Mouse (Mus musculus) spleen, adult 18-20 months (tissue): ENCODE data around the gene Sec24c.
"Not testable (repeated sequence)": the region's sequence is repeated elsewhere in the genome, so short reads cannot be mapped to it uniquely, and the experiment has no call there.

Experiments used
- DNase-seq, 2 experiments: peaks; one replicate each; pipeline ENCODE4 v3.0.0; 2022; ENCODE audit warnings: mixed read lengths in 2 of 2

The Sec24c gene

DNA sequence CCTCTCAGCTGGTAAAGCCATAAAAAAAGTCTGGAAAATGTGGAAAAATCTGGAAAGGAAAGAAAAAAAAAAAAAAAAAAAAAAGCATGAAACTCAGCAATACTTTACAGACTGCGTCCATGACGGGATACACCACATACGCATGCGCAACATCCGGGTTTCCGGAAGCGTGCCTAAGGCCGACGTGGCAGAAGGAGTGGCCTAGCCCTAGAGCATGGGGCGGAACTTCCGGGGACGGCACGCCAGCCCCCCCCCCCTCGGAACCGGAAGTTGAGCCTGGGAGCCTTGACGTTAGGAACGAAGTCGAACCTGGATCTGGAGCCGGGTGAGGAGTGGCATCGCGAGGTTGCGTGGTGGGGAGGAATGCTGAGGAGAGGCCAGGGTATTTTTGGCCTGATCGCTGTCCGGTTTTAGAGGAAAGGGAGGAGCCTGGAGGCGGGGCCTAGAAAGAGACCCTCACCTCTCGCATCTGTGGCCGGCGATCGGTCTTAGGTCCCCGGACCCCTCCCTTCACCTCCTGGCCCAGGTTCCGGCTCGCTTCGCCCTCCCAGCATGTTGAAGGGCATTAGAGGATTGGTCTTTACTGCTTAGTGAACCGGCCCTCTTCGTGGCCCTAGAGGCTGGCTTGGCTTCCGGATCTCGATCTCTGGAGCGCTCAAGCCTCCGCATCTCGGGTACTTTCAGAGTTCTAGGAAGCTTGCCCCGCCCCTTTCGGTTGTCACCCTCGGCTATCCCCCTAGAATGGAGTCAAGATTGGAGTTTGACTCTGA is at the start of gene Sec24c:
Sec24c (plus strand) TSS at position 245 of the 770 bp plus-strand sequence.
- peak; percentile 93 to 94 for DNase-seq

DNA sequence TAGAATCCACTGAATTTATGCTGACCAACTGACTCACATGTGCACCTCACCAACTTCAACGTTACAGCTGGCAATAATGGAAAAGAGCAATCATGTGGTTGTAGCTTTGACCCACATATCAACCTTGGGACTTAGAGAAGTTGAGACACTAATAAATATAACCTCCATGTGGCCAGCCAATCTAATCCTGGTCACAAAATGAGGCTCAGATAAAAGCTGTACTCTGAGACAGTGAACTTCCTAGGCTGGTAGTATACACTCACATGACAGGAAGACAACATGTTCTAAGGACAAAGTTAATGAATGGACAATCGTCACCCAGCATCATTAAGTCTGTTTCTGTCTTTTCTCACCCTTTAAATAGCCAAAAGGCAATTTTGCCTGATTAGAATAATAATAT is 47.7 kb upstream of the Sec24c start:
- no peak for DNase-seq

DNA sequence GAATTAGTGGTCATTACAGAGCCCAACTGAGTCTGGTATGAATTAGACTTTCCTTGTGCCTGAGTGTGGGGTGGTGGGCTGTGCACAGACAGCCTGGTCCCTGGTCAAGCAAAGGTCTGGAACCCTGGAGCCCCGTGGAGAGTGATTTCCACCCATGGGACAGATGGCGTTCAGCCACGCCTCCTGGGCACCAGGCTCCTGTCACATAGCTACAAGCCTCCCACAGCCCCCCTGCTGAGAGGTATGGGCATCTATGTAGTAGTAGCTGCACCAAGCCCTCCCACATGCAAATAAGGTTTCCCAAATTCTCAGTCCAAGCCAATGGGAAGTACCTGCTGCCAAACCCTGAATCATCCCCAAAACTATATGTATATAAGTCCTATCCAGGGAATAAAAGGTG is 47.1 kb upstream of the Sec24c start:
- DNase-seq: no peak

DNA sequence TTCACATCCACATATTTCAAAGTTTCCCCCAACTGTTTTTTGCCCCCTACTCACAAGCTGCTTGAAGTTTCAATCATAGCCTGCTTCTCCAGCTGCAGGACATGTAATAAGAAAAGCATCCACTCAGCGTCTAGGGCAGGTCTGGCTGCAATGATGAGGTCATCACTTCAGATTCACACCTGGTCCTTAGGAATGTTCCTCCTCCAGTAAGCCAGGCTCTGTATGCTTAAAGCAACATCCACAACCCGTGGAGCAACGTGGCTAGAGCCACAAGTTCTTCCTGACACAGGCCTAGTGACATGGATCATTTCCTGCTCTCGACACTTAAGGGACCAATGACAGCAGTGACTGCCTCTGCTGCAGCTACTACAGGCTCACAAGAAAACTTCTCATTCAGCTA is 42.9 kb upstream of the Sec24c start:
- DNase-seq: no peak

- no peak for DNase-seq
Observed at GRCm38 (mm10) chr14:20635546-20635945, 38.6 kb upstream of the Sec24c start.

DNA sequence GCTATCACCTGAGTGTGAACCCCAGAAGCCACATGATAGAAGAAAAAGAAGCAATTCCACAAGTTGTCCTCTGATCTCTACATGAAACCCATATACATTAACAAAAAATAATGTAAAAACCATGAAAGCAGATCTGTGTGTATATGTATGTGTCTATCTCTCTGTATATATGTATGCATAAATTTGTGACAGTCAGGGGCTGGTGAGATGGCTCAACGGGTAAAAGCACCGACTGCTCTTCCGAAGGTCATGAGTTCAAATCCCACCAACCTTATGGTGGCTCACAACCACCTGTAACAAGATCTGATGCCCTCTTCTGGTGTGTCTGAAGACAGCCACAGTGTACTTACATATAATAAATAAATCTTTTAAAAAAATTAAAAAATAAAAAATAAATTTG is 37.1 kb upstream of the Sec24c start:
- not testable (repeated sequence) for DNase-seq

DNA sequence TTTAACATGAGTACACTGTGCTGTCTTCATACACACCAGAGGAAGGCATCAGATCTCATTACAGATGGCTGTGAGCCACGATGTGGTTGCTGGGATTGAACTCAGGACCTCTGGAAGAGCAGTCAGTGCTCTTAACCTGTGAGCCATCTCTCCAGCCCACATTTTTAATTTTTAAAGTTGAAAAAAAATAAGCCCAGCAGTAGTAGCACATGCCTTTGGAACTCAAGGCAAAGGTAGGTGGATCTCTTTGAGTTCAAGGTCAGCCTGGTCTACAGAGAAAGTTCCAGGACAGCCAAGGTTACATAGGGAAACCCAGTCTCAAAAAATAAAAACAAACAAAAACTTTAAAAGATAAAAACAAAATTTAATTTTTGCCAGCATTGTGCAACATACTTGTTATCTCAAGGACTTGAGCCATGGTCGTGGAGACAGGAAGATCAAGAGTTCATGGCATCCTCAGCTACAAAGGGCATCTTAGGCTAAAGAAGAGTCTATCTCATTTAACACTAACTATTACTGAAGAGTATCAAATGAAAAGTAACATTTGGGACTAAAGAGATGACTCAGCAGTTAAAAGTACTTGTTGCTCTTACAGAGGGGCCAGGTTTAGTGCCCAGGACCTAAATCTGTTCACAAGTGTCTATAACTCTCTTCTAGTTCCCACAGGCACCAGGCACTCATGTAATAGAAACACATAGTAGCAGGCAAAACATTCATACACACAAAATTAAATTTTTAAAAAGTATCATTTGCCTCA is 36.1 kb upstream of the Sec24c start:
- DNase-seq: no peak

DNA sequence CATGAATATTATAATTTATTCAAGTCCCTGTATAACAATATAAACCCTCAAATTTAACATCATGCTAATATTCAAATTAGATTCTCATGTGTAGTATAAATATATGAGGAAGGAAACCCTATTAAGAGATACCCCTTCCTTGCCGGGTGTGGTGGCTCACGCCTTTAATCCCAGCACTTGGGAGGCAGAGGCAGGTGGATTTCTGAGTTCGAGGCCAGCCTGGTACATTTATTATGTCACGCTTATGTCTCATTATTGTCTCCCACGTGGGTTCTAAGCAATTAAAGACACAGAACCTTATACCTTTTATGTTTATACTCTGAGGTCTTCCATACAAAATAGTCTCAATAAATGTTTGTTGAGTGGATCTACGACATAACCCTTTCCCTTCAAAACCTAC is 35.4 kb upstream of the Sec24c start:
- no peak for DNase-seq

- DNase-seq: peak; percentile 51 to 59
Observed at GRCm38 (mm10) chr14:20639918-20640619, 34.0 kb upstream of the Sec24c start.

GRCm38 (mm10) chr14:20640644-20641437 is 33.3 kb upstream of the Sec24c start, which contains the start of gene Usp54:
Gene Usp54, minus strand, starts transcription at chr14:20641063.
- peak; percentile 95 to 97 for DNase-seq

GRCm38 (mm10) chr14:20641438-20641875 is 32.7 kb upstream of the Sec24c start:
- DNase-seq: no peak

DNA sequence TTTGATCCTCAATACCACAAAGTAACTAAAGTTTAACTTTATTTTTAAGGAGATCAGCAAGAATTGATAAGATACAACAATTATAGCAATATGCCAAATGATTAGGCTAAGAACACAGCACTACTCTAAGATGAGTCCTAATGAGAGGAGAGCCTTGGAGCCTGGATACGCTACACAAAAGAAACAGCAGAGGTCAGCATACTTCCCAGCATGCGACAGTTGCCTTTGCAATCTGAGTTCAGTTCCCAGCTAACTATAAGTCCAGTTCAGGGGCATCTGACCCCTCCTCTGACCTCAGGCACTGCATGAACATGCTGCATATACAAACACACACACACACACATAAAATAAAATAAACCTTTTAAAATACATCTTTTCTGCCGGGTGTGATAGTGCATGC is 28.6 kb upstream of the Sec24c start:
- DNase-seq: no peak

DNA sequence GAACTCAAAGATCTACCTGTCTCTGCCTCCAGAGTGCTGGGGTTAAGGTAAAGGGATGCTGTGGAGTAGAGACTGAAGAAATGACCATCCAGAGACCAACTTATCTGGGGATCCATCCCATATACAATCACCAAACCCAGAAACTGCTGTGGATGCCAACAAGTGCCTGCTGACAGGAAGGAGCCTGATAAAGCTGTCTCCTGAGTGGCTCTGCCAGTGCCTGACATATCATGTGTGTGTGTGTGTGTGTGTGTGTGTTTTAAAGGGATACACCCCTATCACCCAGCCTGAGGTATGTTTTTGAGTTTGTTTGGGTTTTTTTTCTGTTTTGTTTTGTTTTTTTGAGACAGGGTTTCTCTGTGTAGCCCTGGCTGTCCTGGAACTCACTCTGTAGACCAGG is 27.7 kb upstream of the Sec24c start:
- no peak for DNase-seq

DNA sequence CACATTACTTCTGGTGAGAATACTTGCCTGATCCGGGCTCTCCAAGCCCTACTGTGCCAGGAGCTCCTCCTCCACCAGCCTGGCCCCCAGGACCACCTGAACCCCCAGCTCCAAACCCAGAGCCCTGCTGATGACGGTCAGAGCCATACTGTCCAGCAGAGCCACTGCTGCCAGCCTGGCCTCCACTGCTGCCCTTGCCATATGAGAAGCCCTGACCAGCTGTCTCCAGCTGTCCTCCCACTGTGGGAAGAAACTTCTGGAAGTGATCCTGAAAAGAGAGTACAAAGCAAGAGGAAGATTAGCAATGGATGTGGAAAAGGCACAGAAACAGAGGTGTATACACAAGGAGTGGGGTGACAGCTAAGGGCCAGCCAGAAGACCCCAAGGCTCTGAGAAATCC is 23.1 kb upstream of the Sec24c start:
- DNase-seq: no peak

GRCm38 (mm10) chr14:20651722-20652256 is 22.3 kb upstream of the Sec24c start:
- no peak for DNase-seq

DNA sequence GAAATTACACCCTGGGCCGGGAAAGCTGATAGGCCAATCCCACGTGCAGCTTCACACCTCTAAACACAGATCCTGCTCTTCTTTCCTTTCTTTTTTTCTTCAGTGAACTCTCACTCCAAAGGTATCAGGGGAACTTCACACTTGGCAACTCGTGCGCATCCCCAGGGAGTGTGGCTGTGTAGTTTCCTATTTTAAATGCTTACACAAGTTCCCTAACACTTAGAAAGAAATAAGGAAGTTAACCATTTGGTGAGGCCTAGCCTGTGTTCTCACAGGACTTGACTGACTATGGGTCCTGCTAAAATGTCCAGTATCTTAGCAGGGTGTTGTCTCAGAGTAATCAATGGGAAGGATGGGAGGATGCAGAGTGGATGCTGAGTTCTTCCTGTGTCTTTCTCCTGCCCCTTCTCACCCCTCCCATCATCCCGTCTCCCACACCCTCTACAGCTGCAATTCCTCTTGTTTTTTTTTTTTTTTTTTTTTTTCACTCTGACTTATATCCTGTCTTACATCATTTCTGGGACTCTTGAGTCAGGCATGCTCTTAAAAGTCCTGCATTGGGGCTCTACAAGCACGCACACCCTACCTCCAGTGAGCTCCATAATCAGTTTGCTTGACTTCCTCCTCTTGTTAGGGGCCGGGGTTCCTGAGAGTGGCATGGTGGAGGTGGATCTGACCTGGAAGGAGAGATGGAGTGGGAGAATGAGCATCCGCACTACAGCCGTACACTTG is 19.3 kb upstream of the Sec24c start:
- DNase-seq: no peak

GRCm38 (mm10) chr14:20655731-20656130 is 18.4 kb upstream of the Sec24c start:
- DNase-seq: no peak

DNA sequence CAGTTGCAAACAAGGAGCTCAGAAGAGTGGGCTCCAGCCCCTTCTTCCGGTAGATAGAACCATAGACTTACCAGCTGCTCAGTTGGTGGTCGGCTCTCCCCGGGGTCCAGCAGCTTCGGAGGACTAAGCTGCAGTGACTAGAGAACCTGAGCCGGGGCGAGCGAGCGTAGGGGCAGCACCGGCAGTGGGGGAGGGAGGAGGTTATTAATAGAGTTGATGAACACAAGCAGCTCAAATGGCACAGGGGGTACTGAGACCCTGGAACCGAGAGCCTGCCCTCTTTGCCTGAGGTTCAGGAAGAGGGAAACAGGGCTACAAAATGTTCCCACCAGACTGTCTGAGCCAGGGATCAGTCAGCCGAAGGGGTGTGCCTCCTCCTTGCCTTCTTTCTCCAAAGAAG is 17.7 kb upstream of the Sec24c start, which contains the start of gene Myoz1:
Myoz1 (minus strand) TSS at position 180 of the 400 bp plus-strand sequence.
- no peak for DNase-seq

DNA sequence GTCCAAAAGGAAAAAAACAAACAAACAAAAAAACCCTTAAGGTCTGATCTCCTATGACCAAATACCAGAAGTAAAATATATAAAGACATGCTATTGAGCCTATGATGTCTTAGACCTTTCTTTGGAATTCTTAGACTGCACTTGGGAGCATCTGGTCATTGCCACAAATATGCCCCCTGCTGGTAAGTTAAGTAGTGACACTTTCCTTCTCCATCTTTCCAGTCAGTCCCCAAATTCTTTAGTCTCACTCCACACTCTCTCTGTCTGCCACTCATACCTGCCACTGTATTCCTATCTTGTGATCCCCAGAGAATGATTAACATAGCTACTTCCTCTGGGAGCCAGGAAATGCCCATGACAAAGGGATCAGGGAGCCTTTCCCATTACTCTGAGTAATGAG is 15.8 kb upstream of the Sec24c start:
- no peak for DNase-seq

DNA sequence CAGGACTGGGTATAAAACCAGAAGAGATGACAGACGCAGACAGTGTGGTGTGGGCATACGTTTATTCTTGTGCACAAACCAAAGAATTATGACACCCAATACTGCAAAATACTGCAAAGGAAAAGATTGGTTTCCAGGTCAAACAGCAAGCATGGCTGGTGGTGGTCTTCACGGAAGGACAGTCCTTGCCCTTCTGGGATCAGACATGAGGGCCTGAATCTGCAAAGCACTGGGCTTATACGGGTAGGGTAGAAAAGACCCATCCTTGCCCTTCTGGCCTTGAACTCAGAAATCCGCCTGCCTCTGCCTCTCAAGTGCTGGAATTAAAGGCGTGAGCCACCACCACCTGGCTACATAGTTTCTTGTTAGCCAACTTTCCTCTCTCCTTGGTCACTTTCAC is 15.2 kb upstream of the Sec24c start:
- DNase-seq: no peak

DNA sequence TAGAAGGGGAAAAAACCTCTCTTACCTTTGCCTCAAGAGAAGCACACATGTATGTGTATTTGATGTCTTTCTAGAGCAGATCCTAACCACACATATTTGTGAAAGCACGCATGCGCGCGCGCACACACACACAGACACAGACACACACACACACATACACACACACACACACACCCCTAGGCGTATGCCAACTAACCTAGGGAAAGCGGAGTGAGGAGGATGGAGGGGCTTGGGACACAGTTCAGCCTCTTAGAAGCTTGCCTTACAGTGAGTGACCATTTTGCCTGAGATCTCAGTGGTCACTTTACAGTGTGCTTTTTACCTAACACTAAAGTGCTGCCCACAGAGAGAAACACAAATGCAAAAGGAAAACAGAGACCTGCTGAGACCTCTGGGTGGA is 14.4 kb upstream of the Sec24c start:
- DNase-seq: no peak
